Mouse (Mus musculus) hindbrain, postnatal 0 days (tissue): ENCODE measurements around the gene Trabd2b. TPM values are rescaled to one million over a fixed set of nuclear protein-coding genes. Genes with fewer than 3 reads are reported as not detected.

Source experiments
- ATAC-seq: fragments of 200-750 bp; cut with Nextera tagmentation; 2 replicates; pipeline ENCODE4 v1.8.0; 2017; ENCODE audit warnings: mild to moderate bottlenecking, moderate TSS enrichment, moderate library complexity
- DNase-seq: peaks from one replicate; pipeline ENCODE4 v3.0.0-alpha.2; 2015; ENCODE audit warnings: low spot score
- H3K27ac ChIP-seq: fragments of 300-500 bp; sonication (generic); 2 replicates; pipeline ENCODE4 v1.5.1; 2014; ENCODE audit warnings: mild to moderate bottlenecking
- H3K27me3 ChIP-seq: fragments of 300-500 bp; sonication (generic); 2 replicates; pipeline ENCODE4 v1.6.1; 2014; ENCODE audit warnings: low read length, mixed read lengths; ENCODE audit not compliant: insufficient read depth
- H3K36me3 ChIP-seq: fragments of 300-500 bp; sonication (generic); 2 replicates; pipeline ENCODE4 v1.6.1; 2014; ENCODE audit warnings: low read length, mixed read lengths; ENCODE audit not compliant: insufficient read depth
- H3K4me1 ChIP-seq: fragments of 300-500 bp; sonication (generic); 2 replicates; pipeline ENCODE4 v1.6.1; 2014; ENCODE audit warnings: antibody characterized with exemption, low read length, mixed read lengths; ENCODE audit not compliant: insufficient read depth
- H3K4me2 ChIP-seq: fragments of 300-500 bp; sonication (generic); 2 replicates; pipeline ENCODE4 v1.6.1; 2014; ENCODE audit warnings: low read depth, mild to moderate bottlenecking, low read length, moderate library complexity, mixed read lengths
- H3K4me3 ChIP-seq: fragments of 300-500 bp; sonication (generic); 2 replicates; pipeline ENCODE4 v1.5.1; 2014; ENCODE audit warnings: low read length
- H3K9ac ChIP-seq: fragments of 300-500 bp; sonication (generic); replicated peaks from 2 replicates; pipeline ENCODE4 v1.6.1; 2014; ENCODE audit warnings: mild to moderate bottlenecking, low read length, moderate library complexity, mixed read lengths
- H3K9me3 ChIP-seq: fragments of 300-500 bp; sonication (generic); 2 replicates; pipeline ENCODE4 v1.6.1; 2016; ENCODE audit warnings: low read length, mixed read lengths
- CTCF ChIP-seq: IDR thresholded peaks from 2 replicates; pipeline ENCODE4 v1.5.1; 2016; ENCODE audit warnings: antibody characterized with exemption, control low read depth, low read depth
- WGBS: fragments of 180-500 bp; shearing (Covaris S2); extraction: QIAGEN DNeasy Blood & Tissue Kit; methylation state at CpG from one replicate; pipeline ENCODE4 v1.1.7; 2014; 5-methylcytosine and 5-hydroxymethylcytosine counted together
- polyA plus RNA-seq: library from polyadenylated mRNA; unstranded; fragments of >200 nt; fragmentation: Nextera tagmentation; extraction: Ambion mirVana; gene quantifications from 2 replicates; pipeline ENCODE4 v1.2.1, GENCODE M21; 2015
- total RNA-seq: library from RNA; depleted of rRNA; stranded (reverse); fragments of >200 nt; gene quantifications from 2 replicates; pipeline ENCODE4 v1.2.3, GENCODE M21; 2014

Trabd2b gene
- total and polyA plus RNA-seq, 2 experiments from 2014 or later = 0.65 to 1.8 TPM

DNA sequence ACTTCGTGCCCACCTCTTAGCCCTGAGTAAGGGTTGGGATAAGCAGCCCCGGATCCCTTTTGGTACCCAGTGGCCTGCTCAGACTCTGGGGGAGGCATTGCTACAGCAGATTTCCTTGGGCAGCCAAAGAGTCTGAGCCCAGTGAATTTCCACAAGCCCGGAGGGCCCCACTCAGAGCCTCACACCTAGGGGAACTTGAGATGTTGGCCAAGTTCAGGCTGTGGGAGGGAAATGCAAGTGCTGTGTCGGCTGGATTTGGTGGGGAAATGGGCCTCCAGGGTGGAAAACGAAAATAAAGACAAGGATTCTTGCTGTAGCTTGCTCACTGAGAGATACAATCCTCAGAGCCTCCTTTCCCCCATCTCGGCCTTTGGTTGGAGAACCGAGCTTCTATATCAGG is 28.0 kb upstream of the Trabd2b start:
- DNase-seq (no peak), ATAC-seq (no peak)
- Histone ChIP-seq H3K4me1 (no peaks in the 10 kb centered on the region), H3K4me3 (no peak overlapping the region), H3K9ac (no peak overlapping the region), H3K9me3 (no peaks in the 10 kb centered on the region), H3K4me2 (no peak overlapping the region), H3K36me3 (no peaks in the 10 kb centered on the region), H3K27me3 (no peaks in the 10 kb centered on the region), H3K27ac (no peak overlapping the region)
- no peak for TF ChIP-seq CTCF
- WGBS = 85% methylated on average over 7 of the region's 7 CpGs

GRCm38 (mm10) chr4:114379416-114379956 is 27.0 kb upstream of the Trabd2b start:
- no peak overlapping the region for H3K9ac ChIP-seq
- H3K4me1 ChIP-seq = no peaks in the 10 kb centered on the region
- no peak overlapping the region for H3K4me3 ChIP-seq
- no peak for TF ChIP-seq CTCF
- no peak for DNase-seq
- H3K36me3 ChIP-seq = no peaks in the 10 kb centered on the region
- no peak for ATAC-seq
- H3K27me3 ChIP-seq = no peaks in the 10 kb centered on the region
- H3K27ac ChIP-seq = no peak overlapping the region
- 60% methylated on average over 4 of the region's 4 CpGs for WGBS
- no peak overlapping the region for H3K4me2 ChIP-seq
- H3K9me3 ChIP-seq = no peaks in the 10 kb centered on the region

GRCm38 (mm10) chr4:114382627-114383026 is 23.9 kb upstream of the Trabd2b start:
- TF ChIP-seq CTCF = no peak
- Histone ChIP-seq H3K27me3 (no peaks in the 10 kb centered on the region), H3K9ac (no peak overlapping the region), H3K4me3 (no peak overlapping the region), H3K4me1 (peaks cover 6% of the 10 kb centered on the region; the same call in 1 of the 2 replicates), H3K4me2 (no peak overlapping the region), H3K9me3 (no peaks in the 10 kb centered on the region), H3K36me3 (no peaks in the 10 kb centered on the region), H3K27ac (no peak overlapping the region)
- 15% methylated on average over 1 of the region's 1 CpGs for WGBS
- ATAC-seq (no peak), DNase-seq (peak; percentile 12)

DNA sequence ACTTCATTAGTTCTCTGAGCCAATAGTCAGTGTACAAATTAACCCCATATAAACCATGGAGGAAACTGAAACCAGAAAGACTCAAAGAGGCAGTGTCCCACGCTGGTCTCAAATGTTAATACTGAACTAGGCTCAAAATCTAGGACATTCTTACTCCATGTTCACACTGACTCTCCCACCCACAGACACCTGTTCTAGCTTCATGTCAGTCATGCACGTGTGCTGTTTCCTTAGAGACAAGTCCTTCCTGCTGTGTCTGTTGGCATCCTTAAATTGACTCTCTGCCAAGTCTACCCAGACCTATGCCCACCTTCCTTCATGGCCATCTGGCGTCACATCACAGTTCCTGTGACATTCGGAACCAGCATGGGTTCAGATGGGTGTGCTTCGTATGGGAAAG is 21.3 kb upstream of the Trabd2b start:
- DNase-seq = peak; percentile 44
- no peak for TF ChIP-seq CTCF
- Histone ChIP-seq H3K9ac (no peak overlapping the region), H3K27me3 (no peaks in the 10 kb centered on the region), H3K4me2 (no peak overlapping the region), H3K9me3 (no peaks in the 10 kb centered on the region), H3K4me1 (peaks cover 6% of the 10 kb centered on the region; the same call in 1 of the 2 replicates), H3K27ac (no peak overlapping the region), H3K4me3 (no peak overlapping the region), H3K36me3 (no peaks in the 10 kb centered on the region)
- peak; percentile 45; the same call in 1 of the 2 replicates for ATAC-seq
- 59% methylated on average over 5 of the region's 5 CpGs for WGBS

GRCm38 (mm10) chr4:114386395-114386811 is 20.1 kb upstream of the Trabd2b start:
- peak; percentile 25; the same call in 1 of the 2 replicates for TF ChIP-seq CTCF
- H3K9me3 ChIP-seq = no peaks in the 10 kb centered on the region
- ATAC-seq (peak; percentile 93), DNase-seq (peak; percentile 89)
- peaks cover 6% of the 10 kb centered on the region; the same call in 1 of the 2 replicates for H3K4me1 ChIP-seq
- WGBS = 22% methylated on average over 2 of the region's 2 CpGs
- no peaks in the 10 kb centered on the region for H3K36me3 ChIP-seq
- no peak overlapping the region for H3K4me3 ChIP-seq
- no peak overlapping the region for H3K9ac ChIP-seq
- no peak overlapping the region for H3K4me2 ChIP-seq
- no peaks in the 10 kb centered on the region for H3K27me3 ChIP-seq
- H3K27ac ChIP-seq = no peak overlapping the region

DNA sequence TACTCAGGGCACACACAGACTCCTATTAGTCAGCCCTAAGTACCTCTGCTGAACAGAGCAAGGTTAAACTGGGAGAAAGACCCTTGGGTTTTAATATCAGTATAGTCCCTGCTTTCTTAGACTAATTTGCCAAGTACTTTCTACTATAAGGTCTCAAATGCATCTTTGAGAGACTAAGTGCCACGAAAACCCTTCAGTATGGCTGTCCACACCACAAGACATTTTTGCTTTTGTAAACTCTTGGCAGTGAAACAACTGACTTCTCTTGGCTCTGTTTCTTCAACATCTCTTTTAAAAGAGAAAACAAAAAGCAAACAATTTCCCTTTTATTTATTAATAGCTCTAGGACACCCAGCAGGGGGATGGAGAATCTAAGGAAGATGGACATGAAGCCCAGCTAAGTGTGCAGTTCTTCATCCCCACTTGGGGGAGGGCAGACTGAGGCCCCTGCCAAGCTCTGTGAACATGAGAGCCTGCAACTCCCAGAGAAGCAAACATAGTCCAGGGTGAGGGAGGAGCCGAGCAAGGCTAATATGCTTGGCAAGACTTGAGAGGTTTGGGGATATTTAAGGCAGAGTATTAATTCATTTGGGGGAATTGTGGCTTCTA is 18.9 kb upstream of the Trabd2b start:
- Histone ChIP-seq H3K27ac (no peak overlapping the region), H3K9me3 (no peaks in the 10 kb centered on the region), H3K4me1 (peaks cover 6% of the 10 kb centered on the region; the same call in 1 of the 2 replicates), H3K36me3 (no peaks in the 10 kb centered on the region), H3K27me3 (no peaks in the 10 kb centered on the region), H3K4me2 (no peak overlapping the region), H3K9ac (no peak overlapping the region), H3K4me3 (no peak overlapping the region)
- DNase-seq (peak; percentile 40), ATAC-seq (no peak)
- no peak for TF ChIP-seq CTCF
- WGBS = 57% methylated on average over 2 of the region's 2 CpGs

GRCm38 (mm10) chr4:114388306-114388705 is 18.2 kb upstream of the Trabd2b start:
- Histone ChIP-seq H3K36me3 (no peaks in the 10 kb centered on the region), H3K4me1 (peaks cover 6% of the 10 kb centered on the region; the same call in 1 of the 2 replicates), H3K4me3 (no peak overlapping the region), H3K4me2 (no peak overlapping the region), H3K27ac (no peak overlapping the region), H3K27me3 (no peaks in the 10 kb centered on the region), H3K9me3 (no peaks in the 10 kb centered on the region), H3K9ac (no peak overlapping the region)
- DNase-seq (no peak), ATAC-seq (no peak)
- 84% methylated on average over 3 of the region's 3 CpGs for WGBS
- TF ChIP-seq CTCF = no peak
